Mouse (Mus musculus): ENCODE measurements around the gene Ppid. TPM values are rescaled to one million over a fixed set of nuclear protein-coding genes. Genes with fewer than 3 reads are reported as not detected.

The Ppid gene
- 10 to 100 TPM; 61.4 to 63.0 TPM for total RNA-seq (2021)
- long read RNA-seq, experiment 1, transcript Ppid-201 (10 exons, 1,752 nt) = major isoform, 27 of 34 reads
- long read RNA-seq, experiment 1, transcript Ppid-204 (9 exons, 3,777 nt) = minor isoform, 5 of 34 reads
- long read RNA-seq, experiment 1, partial matches to known transcripts = 2 of 34 reads
- long read RNA-seq, experiment 1, other reads (novel, unspliced or antisense) = 0 of 34 reads
- long read RNA-seq, experiment 2, transcript Ppid-204 (9 exons, 3,777 nt) = minor isoform, 7 of 98 reads
- long read RNA-seq, experiment 2, transcript Ppid-201 (10 exons, 1,752 nt) = major isoform, 83 of 98 reads
- long read RNA-seq, experiment 2, partial matches to known transcripts = 5 of 98 reads
- long read RNA-seq, experiment 2, other reads (novel, unspliced or antisense) = 3 of 98 reads

DNA sequence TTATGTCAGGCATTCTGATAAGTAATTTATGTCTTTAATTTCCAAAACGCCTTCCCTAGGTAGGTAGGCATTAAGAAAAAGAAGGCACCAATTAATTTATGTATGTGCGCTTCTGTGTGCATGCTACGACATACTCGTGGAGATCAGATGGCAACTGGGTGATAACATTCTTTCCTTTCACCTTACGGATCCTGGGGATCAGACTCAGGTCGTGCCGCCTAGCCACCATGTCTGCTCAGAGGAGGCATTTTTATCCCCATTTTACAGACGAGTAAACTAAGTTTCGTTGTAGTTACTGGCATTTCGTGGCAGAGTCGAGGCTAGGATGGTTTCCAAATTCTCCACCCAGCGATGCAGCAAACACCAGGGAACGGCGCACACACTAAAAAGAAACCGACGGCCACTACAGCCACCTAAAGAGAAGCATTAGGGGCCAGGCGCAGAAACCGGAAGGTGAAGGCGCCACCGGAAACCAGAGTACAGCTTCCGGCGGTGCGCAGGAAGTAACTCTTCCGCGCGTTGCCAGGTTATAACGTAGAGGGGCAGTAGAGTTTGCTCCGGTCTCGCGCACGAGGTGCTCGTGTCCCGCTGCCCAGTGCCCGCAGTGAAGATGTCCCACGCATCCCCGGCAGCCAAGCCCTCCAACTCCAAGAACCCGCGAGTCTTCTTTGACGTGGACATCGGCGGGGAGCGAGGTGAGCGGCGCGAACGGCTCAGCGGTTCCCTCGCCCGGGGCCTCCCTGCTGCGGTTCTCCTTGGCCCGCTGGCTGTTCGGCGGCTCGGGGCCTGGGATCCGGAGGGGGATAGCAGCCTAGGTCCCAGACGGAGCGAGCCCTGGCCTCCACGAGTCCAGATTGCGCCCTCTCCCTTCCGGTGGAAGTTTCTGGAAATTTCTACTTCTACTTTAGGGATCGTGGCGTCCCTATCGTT, at the start of gene Ppid:
Gene Ppid, plus strand, starts transcription at position 480 of the 930 bp plus-strand sequence.
- DNase-seq (ENCODE audit: low spot score in 2 of 2) = peak; percentile 64 to 70

GRCm38 (mm10) chr3:79542585-79542984, 48.6 kb upstream of the Ppid start:
- DNase-seq (ENCODE audit: low spot score in 2 of 2) = no peak

GRCm38 (mm10) chr3:79548681-79549437, 42.3 kb upstream of the Ppid start:
- no peak for DNase-seq (ENCODE audit: low spot score in 2 of 2)

GRCm38 (mm10) chr3:79549751-79550393, 41.3 kb upstream of the Ppid start:
- no peak for DNase-seq (ENCODE audit: low spot score in 2 of 2)

DNA sequence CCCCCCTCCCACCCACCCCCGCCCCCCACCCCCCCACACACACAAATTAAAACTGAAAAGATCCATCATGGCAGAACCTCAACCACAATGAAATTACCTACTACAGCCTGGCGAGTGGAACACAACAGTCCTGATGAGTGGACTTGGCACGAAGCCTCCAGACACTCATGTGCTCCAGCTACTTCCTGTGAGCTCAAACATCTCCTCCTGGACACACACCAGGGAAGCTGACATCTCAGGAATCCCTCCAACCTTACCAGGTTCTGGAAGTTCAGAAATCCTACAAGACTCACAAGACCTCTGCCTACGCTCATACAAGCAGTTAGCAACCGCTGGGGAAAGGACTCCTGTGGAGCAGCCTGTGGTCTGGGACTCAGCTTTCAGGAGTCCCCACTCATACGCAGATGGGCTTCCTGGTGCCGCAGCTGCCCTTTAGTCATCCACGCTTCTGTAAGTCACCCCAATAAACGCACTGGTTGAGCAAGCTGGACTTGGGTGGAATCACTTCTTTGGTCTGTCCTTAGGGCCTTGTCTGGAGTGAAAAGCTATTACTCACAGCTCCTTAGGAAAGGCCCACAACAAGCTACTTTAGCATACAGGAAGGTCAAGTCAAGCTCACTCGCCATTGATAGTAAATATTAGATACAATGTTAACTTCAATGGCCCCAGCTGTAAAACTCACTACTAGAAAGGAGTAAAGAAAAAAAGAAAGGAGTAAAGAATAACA, 39.2 kb upstream of the Ppid start:
- DNase-seq (ENCODE audit: low spot score in 2 of 2) = no peak

GRCm38 (mm10) chr3:79553779-79554178, 37.4 kb upstream of the Ppid start:
- no peak for DNase-seq (ENCODE audit: low spot score in 2 of 2)

GRCm38 (mm10) chr3:79555061-79555460, 36.1 kb upstream of the Ppid start:
- DNase-seq (ENCODE audit: low spot score in 2 of 2) = no peak

- DNase-seq (ENCODE audit: low spot score in 2 of 2) = no peak
Measured at GRCm38 (mm10) chr3:79559021-79559772, 31.9 kb upstream of the Ppid start.

- no peak for DNase-seq (ENCODE audit: low spot score in 2 of 2)
Measured at GRCm38 (mm10) chr3:79559773-79560045, 31.4 kb upstream of the Ppid start.

GRCm38 (mm10) chr3:79560555-79560954, 30.6 kb upstream of the Ppid start:
- no peak for DNase-seq (ENCODE audit: low spot score in 2 of 2)

GRCm38 (mm10) chr3:79561784-79562715, 29.1 kb upstream of the Ppid start:
- DNase-seq (ENCODE audit: low spot score in 2 of 2) = no peak

- DNase-seq (ENCODE audit: low spot score in 2 of 2) = no peak
Measured at GRCm38 (mm10) chr3:79563511-79563910, 27.6 kb upstream of the Ppid start.

GRCm38 (mm10) chr3:79564875-79565606, 26.1 kb upstream of the Ppid start:
- DNase-seq (ENCODE audit: low spot score in 2 of 2) = no peak

- DNase-seq (ENCODE audit: low spot score in 2 of 2) = peak; percentile 34 to 38
Measured at GRCm38 (mm10) chr3:79566716-79567691, 24.1 kb upstream of the Ppid start.

GRCm38 (mm10) chr3:79567703-79568362, 23.3 kb upstream of the Ppid start, which contains the start of gene Fnip2:
Fnip2 (minus strand) TSS chr3:79567796.
- peak; percentile 79 to 86 for DNase-seq (ENCODE audit: low spot score in 2 of 2)
